Mouse (Mus musculus): Measurements from ENCODE around the gene Zfp791. TPM values are rescaled to one million over a fixed set of nuclear protein-coding genes. Genes with fewer than 3 reads are reported as not detected.

Zfp791 gene
- polyA plus RNA-seq (2012; rRNA removed), result 0.57 and 1.0 TPM in 2 replicates

DNA sequence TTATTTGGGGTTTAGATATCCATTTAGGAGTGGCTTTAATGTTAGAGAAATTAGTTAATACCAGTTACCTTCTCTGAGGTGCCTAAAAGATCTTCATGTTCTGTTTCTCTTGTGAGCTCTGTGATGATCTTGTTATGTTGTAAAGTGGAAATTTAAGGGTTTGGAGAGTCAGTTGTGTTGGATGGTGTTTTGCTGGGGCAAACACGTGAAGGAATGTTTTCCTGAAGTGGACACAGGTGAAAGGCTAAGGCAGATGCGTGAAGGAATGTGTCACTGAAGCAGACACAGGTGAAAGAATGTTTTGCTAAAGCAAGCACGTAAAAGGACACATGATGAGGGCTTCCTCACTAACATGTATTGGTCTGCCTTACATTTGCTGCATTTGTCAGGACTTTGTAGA, at the start of gene Zfp791:
Gene Zfp791 (minus strand): TSS at position 101 of the 400 bp plus-strand sequence.

DNA sequence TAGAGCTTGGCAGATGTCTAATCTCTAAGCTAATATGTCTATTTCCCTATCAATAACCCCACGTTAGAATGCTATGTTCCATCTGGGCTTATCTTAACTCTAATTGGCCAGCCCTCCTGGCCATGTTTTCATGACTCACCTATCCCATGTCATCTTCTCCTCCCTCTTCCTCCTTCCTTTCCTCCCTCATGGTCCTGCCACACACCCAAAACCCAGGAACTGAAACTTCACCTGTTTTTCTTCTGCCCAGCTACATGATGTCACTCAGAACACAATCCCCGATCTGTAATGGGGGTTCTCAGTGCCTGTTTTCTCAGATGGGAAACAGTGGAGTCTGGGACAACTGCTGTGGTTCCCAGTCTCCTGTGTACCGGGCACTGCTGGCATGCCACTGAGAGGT, 28.7 kb upstream of the Zfp791 start, which contains the start of gene Cks1brt:
Gene Cks1brt (plus strand): TSS at position 301 of the 400 bp plus-strand sequence.

DNA sequence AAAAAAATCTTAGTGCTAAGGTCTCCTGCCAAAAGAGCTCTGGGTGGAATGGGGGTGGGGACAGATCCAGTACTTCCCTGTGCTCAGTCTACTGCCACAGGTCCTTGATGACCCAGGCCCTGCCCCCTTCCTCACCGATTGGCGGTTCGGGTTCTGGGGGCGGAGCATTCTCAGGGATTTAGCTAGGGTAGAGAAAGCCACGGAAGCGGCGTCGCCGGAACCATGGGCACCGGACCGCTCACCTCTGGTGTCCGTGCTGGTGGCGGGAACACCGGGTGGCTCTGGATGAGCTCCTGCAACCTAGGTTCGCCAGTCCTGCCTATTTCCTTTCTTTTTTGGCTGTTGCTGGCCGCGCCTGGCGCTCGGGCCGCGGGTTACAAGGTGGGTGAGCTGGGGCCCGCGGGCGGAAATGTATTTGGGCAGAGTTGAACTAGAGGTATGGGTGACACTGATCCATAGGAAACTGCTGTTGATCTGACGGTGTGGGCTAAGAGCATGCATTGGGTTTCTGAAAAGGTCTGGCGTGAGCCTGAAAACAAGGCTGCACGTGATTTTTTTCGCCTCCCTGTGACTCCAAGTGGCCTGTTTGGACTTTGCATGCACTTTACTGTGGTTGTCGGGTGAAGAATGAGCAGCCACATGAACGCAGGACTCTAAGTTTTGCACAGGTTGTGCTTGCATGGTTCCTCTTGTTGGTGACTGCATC, 39.6 kb downstream of the Zfp791 start, which contains the start of gene Man2b1:
Gene Man2b1 (plus strand): TSS at position 163 of the 706 bp plus-strand sequence.

DNA sequence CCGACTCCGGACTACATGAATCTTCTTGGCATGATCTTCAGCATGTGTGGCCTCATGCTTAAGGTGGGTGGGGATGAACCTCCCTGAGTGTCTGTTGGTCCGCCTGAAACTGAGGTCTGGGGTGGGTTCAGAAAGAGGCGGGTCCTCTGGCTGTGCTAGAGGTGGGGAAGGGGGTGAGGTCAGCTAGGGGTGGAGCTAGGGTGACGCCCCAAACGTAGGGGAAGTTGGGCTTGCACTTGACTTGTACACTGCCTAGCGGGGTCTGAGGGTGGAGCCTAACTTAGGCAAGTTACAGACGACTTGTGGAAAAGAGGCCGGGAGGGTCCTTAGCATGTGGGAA, 41.7 kb downstream of the Zfp791 start, which contains the start of gene Wdr83:
Gene Wdr83 (minus strand): TSS at position 91 of the 340 bp plus-strand sequence.

DNA sequence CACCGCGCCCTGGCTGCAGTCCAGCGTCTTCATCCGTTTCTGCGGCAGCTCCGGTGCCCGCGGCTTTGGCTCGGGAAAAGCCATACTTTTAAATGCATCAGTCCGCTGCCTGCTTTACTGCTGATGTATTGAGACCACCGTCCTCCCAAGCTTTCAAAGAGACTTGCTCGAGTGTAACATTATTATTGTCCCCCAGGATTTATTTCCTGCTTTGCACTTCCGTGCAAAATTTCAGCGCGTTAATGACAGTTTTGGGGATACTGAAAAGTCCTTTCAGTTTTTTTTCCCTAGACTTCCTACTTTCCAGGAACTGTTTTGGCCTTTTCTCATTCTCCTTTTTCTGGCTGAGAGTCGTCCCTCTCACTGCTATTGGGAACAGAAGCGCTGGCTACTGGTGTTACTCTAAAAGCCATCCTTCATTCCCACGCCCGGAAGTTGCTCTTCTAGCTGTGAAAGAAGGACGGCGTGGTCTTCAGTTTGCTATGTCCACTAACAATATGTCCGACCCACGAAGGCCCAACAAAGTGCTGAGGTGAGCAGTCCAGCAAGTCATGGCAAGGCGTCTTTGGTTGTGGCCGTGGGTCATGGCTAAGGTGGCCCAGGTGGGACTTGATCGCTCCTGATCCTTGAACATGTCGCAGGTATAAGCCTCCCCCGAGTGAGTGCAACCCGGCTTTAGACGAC, 42.2 kb downstream of the Zfp791 start, which contains the start of gene Wdr83os:
Gene Wdr83os (plus strand): TSS at position 209 of the 684 bp plus-strand sequence.

DNA sequence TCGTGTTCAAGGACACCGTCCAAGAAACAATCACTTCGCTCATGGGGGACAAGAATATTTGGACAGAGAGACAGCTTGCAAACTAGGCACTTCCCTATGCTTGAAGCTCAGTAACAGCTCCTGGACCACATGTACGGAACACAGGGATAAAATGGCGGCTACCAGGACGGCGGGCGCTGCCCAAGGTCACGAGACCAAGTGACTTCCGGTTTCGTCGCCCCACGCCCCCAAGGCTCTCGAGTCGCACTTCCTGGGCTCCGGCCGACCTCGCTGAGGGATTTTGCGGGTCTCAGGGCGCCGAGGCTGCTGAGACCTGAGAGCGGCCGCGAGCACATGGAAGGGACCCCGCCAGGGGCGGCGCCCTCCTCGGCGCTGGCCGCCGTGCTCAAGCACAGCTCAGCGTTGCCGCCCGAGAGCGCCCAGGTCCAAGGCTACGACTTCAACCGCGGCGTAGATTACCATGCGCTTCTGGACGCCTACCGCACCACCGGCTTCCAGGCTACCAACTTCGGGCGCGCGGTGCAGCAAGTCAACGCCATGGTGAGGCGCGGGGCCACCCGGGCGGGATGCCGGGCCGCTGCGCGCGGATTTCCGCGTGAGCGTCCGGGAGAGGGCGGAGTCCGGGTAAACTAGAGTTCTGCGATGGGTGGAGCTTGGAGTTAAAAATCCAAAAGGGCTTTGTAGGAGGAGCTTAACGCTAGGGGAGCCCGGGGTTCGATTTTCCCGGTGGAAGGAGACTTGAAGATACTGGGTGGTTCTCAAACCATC, 51.2 kb downstream of the Zfp791 start, which contains the start of gene Dhps:
Gene Dhps (plus strand): TSS at position 244 of the 768 bp plus-strand sequence.

DNA sequence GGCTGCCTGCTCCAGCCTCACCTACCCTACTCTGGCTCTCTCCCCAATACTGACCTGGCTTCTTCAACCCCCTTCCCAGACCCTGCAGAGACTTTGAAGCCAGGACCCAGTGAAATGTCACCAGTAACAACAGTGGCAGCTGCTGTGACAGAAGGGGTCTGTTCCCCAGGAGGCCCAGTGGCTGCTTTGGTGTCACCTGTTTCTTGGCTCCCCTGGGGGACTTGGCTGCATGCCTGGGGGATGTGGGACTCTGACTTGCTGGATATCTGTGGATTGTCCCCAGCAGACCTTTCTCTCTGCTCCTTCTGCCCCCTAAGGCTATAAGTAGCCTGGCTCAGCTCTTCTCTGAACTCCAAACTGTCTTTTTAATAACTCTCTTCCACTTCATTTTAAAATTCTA, 54.9 kb downstream of the Zfp791 start, which contains the start of gene Gm5741:
Gene Gm5741 (minus strand): TSS at position 1 of the 400 bp plus-strand sequence.

DNA sequence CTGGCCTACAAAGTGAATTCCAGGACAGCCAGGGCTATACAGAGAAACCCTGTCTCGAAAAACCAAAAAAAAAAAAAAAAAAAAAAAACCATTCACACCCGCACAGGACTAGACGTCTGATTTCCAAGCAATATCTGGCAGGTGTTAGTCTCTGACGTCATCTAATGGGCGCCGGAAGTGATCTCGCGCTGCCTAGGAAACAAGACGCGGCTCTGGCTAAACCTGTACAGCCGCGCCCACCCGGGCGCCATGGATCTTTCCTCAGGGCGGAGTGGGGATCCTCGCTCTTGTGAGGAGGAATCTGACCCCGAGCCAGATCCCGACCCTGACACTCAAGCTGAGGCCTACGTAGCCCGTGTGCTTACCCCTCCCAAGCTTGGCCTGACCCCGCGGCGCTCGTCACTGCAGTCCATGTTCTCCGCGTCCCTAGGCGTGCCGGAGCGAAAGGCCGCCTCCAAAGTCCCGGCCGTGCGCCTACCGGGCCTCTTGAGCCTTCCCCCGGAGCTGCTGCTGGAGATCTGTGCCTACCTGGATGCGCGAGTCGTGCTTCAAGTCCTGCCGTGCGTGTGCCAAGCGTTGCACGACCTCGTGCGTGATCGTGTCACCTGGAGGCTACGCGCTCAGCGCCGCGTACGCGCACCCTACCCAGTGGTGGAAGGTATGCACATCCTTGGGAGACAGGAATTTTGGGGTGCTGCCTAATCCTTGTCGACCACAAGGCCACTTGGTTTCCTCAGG, 62.8 kb downstream of the Zfp791 start, which contains the start of gene Fbxw9:
Gene Fbxw9 (plus strand): TSS at position 177 of the 738 bp plus-strand sequence.

Other genes starting within 250 kb of the Zfp791 start
- gene Gcdh, start 229.2 kb downstream of the Zfp791 start, polyA plus RNA-seq (2012; rRNA removed), result 130 and 142 TPM in 2 replicates
- gene Klf1, start 221.2 kb downstream of the Zfp791 start, polyA plus RNA-seq (2012; rRNA removed), result 0.23 and 0.28 TPM in 2 replicates
- 13.5 and 17.0 TPM in 2 replicates for gene Dnase2a, start 214.5 kb downstream of the Zfp791 start, polyA plus RNA-seq (2012; rRNA removed)
- 1.3 and 1.7 TPM in 2 replicates for gene Mast1, start 185.7 kb downstream of the Zfp791 start, polyA plus RNA-seq (2012; rRNA removed)
- 0.21 and 0.81 TPM in 2 replicates for gene Rtbdn, start 176.1 kb downstream of the Zfp791 start, polyA plus RNA-seq (2012; rRNA removed)
- not detected in 2 replicates for gene Gm49661, start 153.7 kb downstream of the Zfp791 start, polyA plus RNA-seq (2012; rRNA removed)
- 119 and 140 TPM in 2 replicates for gene Prdx2, start 153.5 kb downstream of the Zfp791 start, polyA plus RNA-seq (2012; rRNA removed)
- 41.0 and 42.0 TPM in 2 replicates for gene Rnaseh2a, start 153.3 kb downstream of the Zfp791 start, polyA plus RNA-seq (2012; rRNA removed)
- 231 and 249 TPM in 2 replicates for gene Junb, start 144.4 kb downstream of the Zfp791 start, polyA plus RNA-seq (2012; rRNA removed)
- gene Hook2, start 132.5 kb downstream of the Zfp791 start, polyA plus RNA-seq (2012; rRNA removed), result 43.2 and 50.0 TPM in 2 replicates
- 96.2 and 105 TPM in 2 replicates for gene Best2, start 108.6 kb downstream of the Zfp791 start, polyA plus RNA-seq (2012; rRNA removed)
- 110 TPM in 2 replicates for gene Asna1, start 97.8 kb downstream of the Zfp791 start, polyA plus RNA-seq (2012; rRNA removed)
- 108 and 150 TPM in 2 replicates for gene Trir, start 96.3 kb downstream of the Zfp791 start, polyA plus RNA-seq (2012; rRNA removed)
- 53.8 and 59.8 TPM in 2 replicates for gene Tnpo2, start 86.2 kb downstream of the Zfp791 start, polyA plus RNA-seq (2012; rRNA removed)
- gene Fbxw9, start 63.0 kb downstream of the Zfp791 start, polyA plus RNA-seq (2012; rRNA removed), result 59.9 and 71.0 TPM in 2 replicates
- 0.72 TPM in 1 of 2 replicates, not detected in the other for gene Gm5741, start 55.1 kb downstream of the Zfp791 start, polyA plus RNA-seq (2012; rRNA removed)
- gene Dhps, start 51.3 kb downstream of the Zfp791 start, polyA plus RNA-seq (2012; rRNA removed), result 53.6 and 68.0 TPM in 2 replicates
- gene Wdr83os, start 42.4 kb downstream of the Zfp791 start, polyA plus RNA-seq (2012; rRNA removed), result 87.0 and 110 TPM in 2 replicates
- gene Wdr83, start 41.8 kb downstream of the Zfp791 start, polyA plus RNA-seq (2012; rRNA removed), result 29.5 and 29.6 TPM in 2 replicates
- 70.9 and 73.4 TPM in 2 replicates for gene Man2b1, start 39.8 kb downstream of the Zfp791 start, polyA plus RNA-seq (2012; rRNA removed)
- gene Cks1brt, start 28.8 kb upstream of the Zfp791 start, polyA plus RNA-seq (2012; rRNA removed), result not detected in 2 replicates
- gene Olfr371, start 102.9 kb upstream of the Zfp791 start, polyA plus RNA-seq (2012; rRNA removed), result not detected in 2 replicates
- 3.4 and 6.7 TPM in 2 replicates for gene Orc6, start 176.5 kb upstream of the Zfp791 start, polyA plus RNA-seq (2012; rRNA removed)
- 6.1 and 7.1 TPM in 2 replicates for gene Vps35, start 176.7 kb upstream of the Zfp791 start, polyA plus RNA-seq (2012; rRNA removed)

Data from colon, adult 2 months (tissue).